Comparison of ENCODE assay signal across 8 mouse cellular contexts in genomic region chr6:39319061-39319761, GRCm38 (mm10). TPM values are rescaled to one million over a fixed set of nuclear protein-coding genes. Genes with fewer than 3 reads are reported as not detected.
DNase-seq lines count a peak whose midpoint lies in the region; ATAC-seq and TF ChIP-seq lines count a peak whose summit lies in the region.

No protein-coding gene starts in this region.

- TF ChIP-seq CTCF in left cerebral cortex, adult 2 months (IDR thresholded peaks at IDR 0.05): no peak; the same call in 1 of the 2 replicates
- no peak for TF ChIP-seq CTCF in liver, postnatal 0 days (IDR thresholded peaks at IDR 0.05; ENCODE audit: low read depth)

- H3K4me1 ChIP-seq in hindbrain, embryonic 13.5 days (replicated peaks): 0 out of 2 replicates have a peak, but pooled peaks cover 4% of the 10 kb centered on the region
- H3K4me1 ChIP-seq in hindbrain, embryonic 10.5 days (replicated peaks): no peaks in the 10 kb centered on the region
- H3K4me1 ChIP-seq in liver, postnatal 0 days (ENCODE audit: insufficient read depth): no peaks in the 10 kb centered on the region

- no peak overlapping the region for H3K4me3 ChIP-seq in hindbrain, embryonic 13.5 days
- no peak overlapping the region for H3K4me3 ChIP-seq in hindbrain, embryonic 10.5 days
- no peak overlapping the region for H3K4me3 ChIP-seq in left cerebral cortex, adult 2 months
- no peak overlapping the region for H3K4me3 ChIP-seq in liver, postnatal 0 days (ENCODE audit: low read depth, low read length)

- WGBS in hindbrain, embryonic 13.5 days: 61% methylated on average over 14 of the region's 19 CpGs
- WGBS in hindbrain, embryonic 10.5 days: 71% methylated on average over 19 of the region's 19 CpGs
- 65% methylated on average over 16 of the region's 19 CpGs for WGBS in liver, postnatal 0 days (ENCODE audit: insufficient replicate concordance)

- no peak for ATAC-seq in hindbrain, embryonic 13.5 days (ENCODE audit: low FRiP score)
- 0 out of 2 replicates have a peak, but pooled peaks have one; percentile 40 for ATAC-seq in monocyte, adult 5-6 weeks (replicated peaks; ENCODE audit: insufficient number of reproducible peaks, low FRiP score, low TSS enrichment, poor library complexity, severe bottlenecking)
- ATAC-seq in liver, postnatal 0 days: no peak

- H3K9ac ChIP-seq in hindbrain, embryonic 13.5 days: no peak overlapping the region
- H3K9ac ChIP-seq in liver, postnatal 0 days (replicated peaks): no peak overlapping the region

- no peak for TF ChIP-seq EP300 in liver, postnatal 0 days (IDR thresholded peaks at IDR 0.05; ENCODE audit: low read depth)

- no peak for DNase-seq in hindbrain, embryonic 10.5 days (ENCODE audit: low spot score)
- DNase-seq in adrenal gland, postnatal 25 days: peak; percentile 82
- peak; percentile 60 to 80 for DNase-seq in frontal cortex, adult 2 months (ENCODE audit: extremely low spot score in 1 of 2, low spot score in 1 of 2)
- peak; percentile 63 to 75 for DNase-seq in heart, postnatal 14 days
- DNase-seq in left cerebral cortex, adult 2 months (ENCODE audit: extremely low spot score in 1 of 2, low spot score in 2 of 2): peak; percentile 64 to 71
- no peak for DNase-seq in liver, postnatal 0 days

- H3K9me3 ChIP-seq in hindbrain, embryonic 13.5 days: no peaks in the 10 kb centered on the region
- H3K9me3 ChIP-seq in hindbrain, embryonic 10.5 days: no peaks in the 10 kb centered on the region
- no peaks in the 10 kb centered on the region for H3K9me3 ChIP-seq in liver, postnatal 0 days (ENCODE audit: low read length)

- no peaks in the 10 kb centered on the region; the same call in 1 of the 2 replicates for H3K36me3 ChIP-seq in hindbrain, embryonic 13.5 days
- H3K36me3 ChIP-seq in hindbrain, embryonic 10.5 days: 0 out of 2 replicates have a peak, but pooled peaks cover 3% of the 10 kb centered on the region
- no peaks in the 10 kb centered on the region for H3K36me3 ChIP-seq in liver, postnatal 0 days (replicated peaks; ENCODE audit: insufficient read depth, low read length)

- intact Hi-C loops in heart, postnatal 14 days (cut with DNase I): no loop called here
- intact Hi-C loops in left cerebral cortex, adult 2 months (cut with DNase I): no loop called here

- H3K27me3 ChIP-seq in hindbrain, embryonic 13.5 days: no peaks in the 10 kb centered on the region
- no peaks in the 10 kb centered on the region for H3K27me3 ChIP-seq in hindbrain, embryonic 10.5 days (ENCODE audit: insufficient read depth, poor library complexity, severe bottlenecking)
- H3K27me3 ChIP-seq in liver, postnatal 0 days (ENCODE audit: insufficient read depth, low read length): no peaks in the 10 kb centered on the region

- H3K27ac ChIP-seq in hindbrain, embryonic 13.5 days: peak overlapping the region; percentile 44; the same call in 1 of the 2 replicates
- no peak overlapping the region for H3K27ac ChIP-seq in hindbrain, embryonic 10.5 days
- H3K27ac ChIP-seq in left cerebral cortex, adult 2 months: peak overlapping the region; percentile 92
- H3K27ac ChIP-seq in liver, postnatal 0 days (ENCODE audit: low read depth): no peak overlapping the region

- no peak overlapping the region for H3K4me2 ChIP-seq in hindbrain, embryonic 13.5 days
- no peak overlapping the region for H3K4me2 ChIP-seq in liver, postnatal 0 days (ENCODE audit: low read depth, low read length)

RNA-seq across cellular contexts. Expression of gene Slc37a3, which starts 58.3 kb away (rescaled TPM):
- polyA plus RNA-seq in hindbrain, embryonic 13.5 days (2015; fragmentation: Nextera tagmentation; extraction: Ambion mirVana): 63.1 and 63.2 TPM in 2 replicates
- polyA plus RNA-seq in hindbrain, embryonic 10.5 days (2016; fragmentation: Nextera tagmentation; extraction: Ambion mirVana): 43.1 and 51.5 TPM in 2 replicates
- 29.0 and 40.6 TPM in 2 replicates for total RNA-seq in adrenal gland, postnatal 25 days (2021)
- polyA plus RNA-seq in frontal cortex, adult 2 months (2012; rRNA removed): 30.6 and 34.8 TPM in 2 replicates
- 10 to 100 TPM; 20.0 to 24.1 TPM for total RNA-seq in heart, postnatal 14 days (2021)
- total RNA-seq in left cerebral cortex, adult 2 months (2021): 10 to 100 TPM; 68.1 to 73.1 TPM
- total RNA-seq in monocyte, adult 5-6 weeks (2017): 33.9 to 44.5 TPM (median 42.6 TPM) in 3 replicates
- 13.9 and 16.0 TPM in 2 replicates for polyA plus RNA-seq in liver, postnatal 0 days (2015; fragmentation: Nextera tagmentation; extraction: Ambion mirVana)

Comparison
In these comparisons a context has a peak if more than half of its experiments do, and no peak if none do; other contexts are left out.
1. H3K27ac ChIP-seq: peak in hindbrain, embryonic 13.5 days (single experiment) and left cerebral cortex, adult 2 months (single experiment); none in hindbrain, embryonic 10.5 days (single experiment) and liver, postnatal 0 days (single experiment).
2. DNase-seq: peak in adrenal gland, postnatal 25 days (single experiment), frontal cortex, adult 2 months (2 of 2), heart, postnatal 14 days (2 of 2) and left cerebral cortex, adult 2 months (2 of 2); none in hindbrain, embryonic 10.5 days (single experiment) and liver, postnatal 0 days (single experiment).